Mouse (Mus musculus) kidney, postnatal 14 days (tissue): ENCODE results near the gene Tmprss4.

Source experiments
- DNase-seq: peaks from one replicate; pipeline ENCODE4 v3.0.0; 2022; ENCODE audit warnings: mixed read lengths

The Tmprss4 gene

DNA sequence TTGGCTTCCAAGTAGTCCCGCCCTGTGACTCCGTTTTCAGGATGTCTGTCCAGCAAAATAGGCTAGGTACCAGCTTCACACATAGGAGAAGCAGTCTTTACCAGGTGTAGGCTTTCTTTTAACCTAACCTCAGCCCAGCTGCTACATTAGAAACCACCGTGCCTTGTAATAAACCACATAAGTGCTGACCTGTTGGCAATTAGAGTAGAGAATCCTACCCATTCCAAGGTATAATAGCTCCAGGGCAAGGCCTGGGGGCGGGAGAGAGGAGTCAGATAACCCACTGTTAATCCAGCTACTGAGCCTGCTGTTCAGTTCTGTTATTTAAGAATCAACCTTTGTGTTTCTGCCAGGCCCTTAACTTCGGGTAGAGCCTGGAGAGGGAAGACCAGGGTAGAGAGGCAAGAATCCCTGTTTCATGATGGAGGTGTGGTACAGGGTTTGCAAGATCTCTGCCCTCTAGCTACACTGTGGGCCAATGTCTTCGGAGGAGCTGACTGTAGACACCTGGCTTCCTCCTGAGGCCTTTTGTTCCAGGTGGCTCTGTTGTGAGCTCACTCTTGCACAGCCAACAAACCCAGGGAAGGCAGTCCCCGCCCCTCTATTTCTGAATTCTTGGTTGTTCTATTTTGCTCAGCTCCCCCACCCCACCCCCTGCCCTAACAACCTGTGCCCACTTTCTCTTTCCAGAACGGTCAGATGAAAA lies 7.6 kb downstream of the Tmprss4 start:
- DNase-seq = no peak

GRCm38 (mm10) chr9:45195468-45195867 lies 8.4 kb downstream of the Tmprss4 start:
- no peak for DNase-seq

DNA sequence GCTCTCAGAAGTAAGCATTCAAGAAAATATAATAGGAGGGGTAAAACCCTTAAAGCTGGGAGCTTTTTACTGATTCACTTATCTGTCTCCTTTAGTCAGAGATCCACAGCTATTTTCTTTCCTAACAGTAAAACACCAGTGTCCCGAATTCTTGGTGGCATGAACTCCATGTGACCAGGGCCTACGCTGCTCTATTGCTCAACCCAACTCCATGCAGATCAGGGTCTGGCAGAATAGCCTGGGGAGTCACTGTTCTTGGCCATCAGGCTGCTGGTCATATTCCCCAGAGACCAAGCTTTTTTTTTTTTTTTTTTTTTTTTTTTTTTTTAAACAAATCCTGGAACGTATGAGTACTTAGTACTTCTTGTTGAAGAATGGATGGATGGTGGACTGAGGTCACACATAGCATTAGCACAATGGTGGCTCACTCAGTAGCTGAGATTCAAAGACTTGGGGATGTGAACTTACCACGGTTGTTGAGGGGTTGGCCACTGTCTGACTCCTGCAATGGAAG lies 14.2 kb downstream of the Tmprss4 start:
- DNase-seq = no peak

DNA sequence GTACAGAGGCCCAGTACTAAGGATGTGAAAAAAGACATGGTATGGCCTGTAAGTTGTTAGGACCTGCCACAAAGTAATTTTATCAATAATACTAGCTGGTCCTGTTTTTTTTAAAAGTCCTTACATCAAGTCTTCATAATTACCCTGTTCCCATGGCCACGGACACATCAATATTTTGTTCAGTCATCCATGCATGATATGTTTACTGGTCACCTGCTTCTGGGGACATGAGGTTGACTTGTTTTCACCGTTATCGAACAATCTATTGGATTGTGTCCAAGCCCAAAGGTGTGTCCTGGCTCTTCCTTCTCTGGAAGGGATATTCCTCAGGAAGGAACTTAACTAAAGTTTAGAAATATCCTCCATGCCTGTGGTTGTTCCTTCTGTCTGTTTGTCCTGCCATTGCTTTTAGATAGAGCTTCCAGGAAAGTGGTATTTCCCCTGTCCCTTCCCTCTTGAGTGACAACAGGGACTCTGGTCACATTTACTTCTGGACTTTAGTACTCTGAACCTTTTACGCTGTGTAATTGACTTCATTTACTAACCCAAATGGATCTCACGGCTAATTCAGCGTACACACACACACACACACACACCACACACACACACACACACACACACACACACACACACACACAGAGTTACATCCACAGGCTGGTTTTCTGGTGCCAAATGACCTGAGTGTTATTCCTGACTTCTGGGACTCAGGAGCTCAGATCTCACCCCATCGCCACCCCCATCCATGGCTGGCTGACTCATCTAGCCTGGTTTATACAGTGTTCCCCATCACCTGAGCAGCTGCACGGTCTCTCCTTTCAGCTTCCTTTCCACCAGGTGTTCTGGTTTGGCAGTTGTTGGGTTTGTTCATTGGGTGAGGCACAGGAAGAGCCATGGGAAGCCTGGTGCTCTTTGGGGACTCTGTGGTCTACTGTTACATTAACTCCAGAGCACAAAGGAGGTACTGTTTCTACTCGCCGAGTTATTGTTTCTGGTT lies 15.0 kb downstream of the Tmprss4 start:
- no peak for DNase-seq

DNA sequence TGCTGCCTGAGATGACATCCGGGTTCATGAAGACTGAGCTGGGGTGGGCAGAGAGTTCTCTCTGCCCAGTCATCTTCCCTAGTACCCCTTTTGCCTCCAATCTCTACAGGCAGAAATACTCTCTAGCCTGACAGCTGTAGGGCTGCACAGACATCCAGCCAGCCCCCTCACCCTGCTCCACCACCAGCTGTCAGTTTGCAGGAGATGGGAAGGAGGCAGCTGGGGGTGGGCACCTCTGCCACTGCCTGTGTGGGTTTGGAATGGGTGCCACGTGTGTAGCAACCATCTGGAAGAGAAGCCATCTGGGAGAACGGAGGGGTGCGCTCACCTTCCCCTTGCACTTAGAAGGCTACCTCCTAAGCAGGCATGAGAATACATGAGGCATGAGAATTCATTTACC lies 18.6 kb downstream of the Tmprss4 start:
- no peak for DNase-seq

GRCm38 (mm10) chr9:45183266-45183665 lies 20.6 kb downstream of the Tmprss4 start:
- no peak for DNase-seq

DNA sequence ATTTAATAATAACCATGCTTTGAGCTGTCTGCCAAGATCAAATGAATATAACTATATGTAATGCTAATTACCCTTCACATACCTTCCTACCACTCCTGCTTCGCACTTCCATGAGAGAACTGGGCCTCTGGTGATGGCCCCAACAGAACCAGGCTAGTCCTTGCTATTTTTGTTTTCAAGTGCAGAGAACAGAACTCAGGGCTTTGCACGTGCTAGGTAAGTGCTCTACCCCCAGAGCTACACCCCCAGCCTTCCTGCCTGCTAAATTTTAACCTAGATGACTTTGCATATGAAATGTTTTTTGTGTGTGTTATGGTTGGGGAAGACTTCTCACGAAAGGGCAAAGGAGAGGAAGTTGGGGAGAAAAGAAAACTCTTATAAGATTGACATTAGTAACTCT lies 21.4 kb downstream of the Tmprss4 start:
- no peak for DNase-seq

GRCm38 (mm10) chr9:45181770-45182169 lies 22.1 kb downstream of the Tmprss4 start, which contains the start of gene BC049352:
TSS of gene BC049352 (plus strand) at chr9:45182007.
- peak; percentile 48 for DNase-seq

DNA sequence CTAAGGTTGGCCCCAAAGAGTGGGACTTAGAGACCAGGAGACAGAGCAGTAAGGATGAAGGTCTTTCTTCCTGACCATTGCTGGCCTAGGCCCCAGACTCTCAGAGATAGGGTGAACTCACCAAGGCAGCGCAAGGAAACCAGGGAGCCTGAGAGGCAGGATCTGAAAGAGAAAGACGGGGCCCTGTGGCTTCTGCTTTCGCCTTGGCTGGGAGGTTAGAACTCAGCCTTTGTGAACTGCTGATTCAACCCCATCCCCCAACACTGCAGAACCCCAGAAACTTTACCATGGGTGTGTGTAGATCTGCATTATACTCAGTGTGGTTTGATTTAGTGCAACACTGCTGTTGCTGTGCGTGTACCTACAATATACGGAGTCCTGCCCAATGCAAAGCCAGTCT lies 24.6 kb downstream of the Tmprss4 start:
- no peak for DNase-seq

- no peak for DNase-seq
Observed at GRCm38 (mm10) chr9:45173475-45173874, 30.4 kb downstream of the Tmprss4 start.

DNA sequence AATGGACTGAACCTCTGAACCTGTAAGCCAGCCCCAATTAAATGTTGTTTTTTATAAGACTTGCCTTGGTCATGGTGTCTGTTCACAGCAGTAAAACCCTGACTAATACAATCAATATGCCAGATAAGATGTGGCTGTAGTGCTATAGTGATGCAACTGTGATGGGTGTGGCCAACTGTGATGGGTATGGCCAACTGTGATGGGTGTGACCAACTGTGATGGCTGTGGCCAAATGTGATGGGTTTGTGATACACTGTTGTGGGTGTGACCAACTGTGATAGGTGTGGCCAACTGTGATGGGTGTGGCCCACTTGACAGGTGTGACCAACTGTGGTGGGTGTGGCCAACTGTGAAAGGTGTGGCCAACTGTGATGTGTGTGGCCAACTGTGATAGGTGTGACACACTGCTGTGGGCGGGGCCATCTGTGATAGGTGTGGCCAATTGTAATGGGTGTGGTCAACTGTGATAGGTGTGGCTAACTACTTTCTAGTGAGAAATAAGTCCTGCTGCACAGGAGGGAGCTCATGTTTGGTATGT lies 32.8 kb downstream of the Tmprss4 start:
- DNase-seq = no peak

DNA sequence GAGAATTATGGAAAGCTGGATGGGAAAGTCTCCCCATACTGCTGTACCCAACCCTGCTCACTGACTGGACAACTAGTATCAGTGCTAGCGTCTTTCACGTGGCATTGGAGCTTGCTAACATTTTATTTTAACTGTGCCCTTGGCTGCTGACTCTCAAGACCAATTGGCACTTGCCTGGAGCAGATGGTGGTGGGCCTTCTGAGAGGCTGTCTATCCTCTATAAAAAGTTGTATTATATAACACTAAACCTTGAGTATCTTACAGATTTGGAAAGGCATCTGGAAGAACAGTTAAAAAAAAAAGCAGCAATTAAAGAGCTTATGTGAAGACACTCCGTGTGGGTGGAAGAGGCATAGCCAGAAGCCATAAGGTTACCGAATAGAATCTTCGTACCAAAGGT lies 33.7 kb downstream of the Tmprss4 start:
- DNase-seq = no peak

GRCm38 (mm10) chr9:45167903-45168302 lies 36.0 kb downstream of the Tmprss4 start:
- DNase-seq = no peak

DNA sequence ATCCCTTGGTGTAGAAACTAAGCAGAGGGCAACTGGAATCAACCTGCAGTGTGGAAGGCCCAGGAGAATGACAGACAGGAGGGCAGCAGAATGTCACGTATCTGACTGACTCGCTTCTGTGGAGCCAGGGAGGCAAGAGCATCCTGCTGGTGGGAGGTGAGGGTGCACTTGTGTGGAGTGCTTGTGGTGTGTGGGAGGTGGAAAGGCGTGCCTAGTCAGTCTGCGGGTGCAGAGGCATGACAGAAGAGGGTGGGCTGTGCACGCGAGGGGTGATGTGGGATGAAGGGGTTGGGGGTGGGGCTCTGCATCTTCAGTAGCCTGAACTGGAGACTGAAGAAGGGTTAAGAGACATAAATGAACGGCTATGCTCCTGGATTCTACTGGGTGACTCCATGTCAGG lies 50.5 kb downstream of the Tmprss4 start:
- no peak for DNase-seq

DNA sequence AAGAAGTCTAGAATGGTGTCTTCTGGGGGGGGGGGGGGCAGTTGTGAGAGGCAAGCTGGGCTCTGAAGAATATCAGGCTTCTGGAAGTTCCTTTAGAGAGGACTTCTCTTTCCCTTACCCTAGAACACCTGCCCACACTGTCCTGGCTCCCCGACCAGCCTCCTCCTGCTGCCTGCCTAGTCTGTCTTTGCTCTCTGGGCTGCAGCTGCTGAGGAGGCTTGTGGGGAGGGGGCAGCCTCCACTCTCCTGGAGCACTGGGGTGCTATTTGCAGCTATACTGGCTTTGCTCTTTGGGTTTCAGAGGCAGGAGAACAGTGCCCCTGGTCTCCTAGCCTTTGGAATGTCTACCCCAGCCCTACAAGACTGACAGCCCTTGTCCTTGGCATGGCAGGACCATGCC lies 53.0 kb downstream of the Tmprss4 start:
- DNase-seq = no peak

DNA sequence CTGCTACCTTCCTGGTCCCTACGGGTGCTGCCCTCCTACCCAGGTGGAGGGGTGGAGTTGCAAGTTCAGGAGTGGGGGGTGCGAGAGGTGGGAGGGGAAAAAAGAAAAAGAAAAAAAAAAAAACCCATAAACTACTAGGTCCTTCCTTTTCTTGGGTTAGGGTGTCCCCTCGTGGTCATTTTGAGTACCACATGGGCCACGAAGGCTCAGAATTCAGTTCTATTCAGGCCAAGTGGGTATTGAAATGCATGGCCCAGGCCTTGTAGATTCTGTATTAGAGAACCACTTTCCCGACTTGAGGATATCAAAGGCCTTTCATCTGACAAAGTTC lies 57.7 kb downstream of the Tmprss4 start:
- peak; percentile 74 for DNase-seq

DNA sequence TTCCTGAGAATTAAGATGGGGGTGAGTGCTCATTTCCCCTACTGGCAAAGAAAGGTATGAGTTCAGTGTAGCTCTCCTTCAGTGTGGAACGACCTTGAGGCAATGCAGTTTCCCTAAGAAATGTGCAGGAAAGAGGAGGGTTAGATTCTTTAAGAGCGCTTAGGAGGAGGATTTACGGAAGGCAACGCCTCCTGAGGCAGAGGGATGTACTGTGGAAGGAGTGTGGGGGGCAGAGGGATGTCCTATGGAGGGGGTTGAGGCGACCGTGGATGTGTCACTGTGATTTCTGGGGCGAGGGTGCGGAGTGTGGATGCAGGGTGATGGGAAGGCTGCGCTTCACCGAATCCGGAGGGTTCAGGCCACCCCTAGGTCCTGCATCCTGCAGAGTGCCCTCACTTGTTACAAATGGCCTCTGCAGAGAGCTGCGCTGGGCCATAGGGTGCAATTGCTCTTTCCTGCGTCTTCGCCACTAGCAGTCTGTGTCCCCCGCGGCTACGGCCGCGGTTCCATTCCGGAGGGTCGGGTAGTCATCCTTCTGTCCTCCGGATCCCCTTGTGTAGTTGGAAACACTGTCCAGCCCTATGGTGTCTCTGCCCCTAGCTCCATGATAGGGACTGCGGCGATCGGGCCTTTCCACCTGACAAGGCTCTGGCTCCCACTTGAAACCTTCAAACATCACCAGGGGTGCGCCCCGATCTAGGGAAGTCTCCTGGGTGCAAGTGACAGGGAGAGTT lies 58.2 kb downstream of the Tmprss4 start:
- DNase-seq = no peak

GRCm38 (mm10) chr9:45142686-45143085 lies 61.2 kb downstream of the Tmprss4 start:
- DNase-seq = peak; percentile 68

- DNase-seq = no peak
Observed at GRCm38 (mm10) chr9:45140945-45141344, 62.9 kb downstream of the Tmprss4 start.

DNA sequence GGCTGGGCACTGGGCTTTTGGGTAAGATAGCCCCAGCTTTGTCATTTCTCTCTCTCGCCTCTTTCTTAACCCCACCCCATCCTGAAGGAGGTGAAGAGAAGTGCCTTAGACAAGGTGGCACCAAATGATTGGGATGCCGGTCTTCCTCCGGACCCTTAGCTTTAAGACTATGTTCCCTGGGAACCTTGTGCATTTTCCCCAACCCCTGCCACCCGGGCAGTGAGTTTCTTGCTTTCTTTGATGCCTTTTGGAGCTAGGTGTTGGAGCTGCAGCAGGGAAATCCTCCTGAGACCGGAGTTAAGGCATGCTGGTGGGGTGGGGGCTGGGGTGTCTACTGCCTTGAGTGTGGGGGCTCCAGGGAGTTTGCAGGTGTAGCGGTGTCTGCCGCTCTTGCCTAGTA lies 64.8 kb downstream of the Tmprss4 start:
- no peak for DNase-seq

- DNase-seq = peak; percentile 64
Observed at GRCm38 (mm10) chr9:45138191-45139032, 65.5 kb downstream of the Tmprss4 start, which contains the start of gene Scn4b. TSS of gene Scn4b (plus strand) at chr9:45138395.
